Mouse (Mus musculus) stomach, embryonic 15.5 days (tissue): ENCODE measurements around the gene Gm10563. TPM values are rescaled to one million over a fixed set of nuclear protein-coding genes. Genes with fewer than 3 reads are reported as not detected.

Experiments used
- ATAC-seq: fragments of 200-750 bp; cut with Nextera tagmentation; 2 replicates; pipeline ENCODE4 v1.8.0; 2017; ENCODE audit warnings: low read depth, moderate number of reproducible peaks, moderate TSS enrichment; ENCODE audit not compliant: insufficient read depth, low FRiP score
- H3K27ac ChIP-seq: fragments of 300-500 bp; sonication (generic); 2 replicates; pipeline ENCODE4 v1.5.1; 2015; ENCODE audit warnings: mild to moderate bottlenecking, inconsistent platforms
- H3K27me3 ChIP-seq: fragments of 300-500 bp; sonication (generic); replicated peaks from 2 replicates; pipeline ENCODE4 v1.6.1; 2015; ENCODE audit warnings: inconsistent platforms
- H3K36me3 ChIP-seq: fragments of 300-500 bp; sonication (generic); 2 replicates; pipeline ENCODE4 v1.6.1; 2015; ENCODE audit warnings: inconsistent platforms
- H3K4me1 ChIP-seq: fragments of 300-500 bp; sonication (generic); 2 replicates; pipeline ENCODE4 v1.6.1; 2015; ENCODE audit warnings: inconsistent platforms
- H3K4me2 ChIP-seq: fragments of 300-500 bp; sonication (generic); 2 replicates; pipeline ENCODE4 v1.6.1; 2015; ENCODE audit warnings: mild to moderate bottlenecking, inconsistent platforms
- H3K4me3 ChIP-seq: fragments of 300-500 bp; sonication (generic); replicated peaks from 2 replicates; pipeline ENCODE4 v1.5.1; 2015; ENCODE audit warnings: inconsistent platforms
- H3K9ac ChIP-seq: fragments of 300-500 bp; sonication (generic); 2 replicates; pipeline ENCODE4 v1.6.1; 2015; ENCODE audit warnings: inconsistent platforms
- H3K9me3 ChIP-seq: fragments of 300-500 bp; sonication (generic); 2 replicates; pipeline ENCODE4 v1.6.1; 2016; ENCODE audit warnings: inconsistent platforms
- WGBS: fragments of 180-500 bp; shearing (Covaris S2); methylation state at CpG from one replicate; pipeline ENCODE4 v1.1.7; 2015; 5-methylcytosine and 5-hydroxymethylcytosine counted together
- polyA plus RNA-seq: library from polyadenylated mRNA; unstranded; fragments of >200 nt; fragmentation: Nextera tagmentation; extraction: Ambion mirVana; gene quantifications from 2 replicates; pipeline ENCODE4 v1.2.1, GENCODE M21; 2015

Gm10563 gene
- polyA plus RNA-seq, 1 experiment from 2014 or later: not detected

GRCm38 (mm10) chr4:155651553-155652269, 6.5 kb upstream of the Gm10563 start:
- no peak overlapping the region for H3K9ac ChIP-seq
- H3K36me3 ChIP-seq: peaks cover 44% of the 10 kb centered on the region
- H3K4me3 ChIP-seq: peak overlapping the region; percentile 47; the same call in 1 of the 2 replicates
- H3K27ac ChIP-seq: peak overlapping the region; percentile 67; the same call in 1 of the 2 replicates
- no peaks in the 10 kb centered on the region for H3K9me3 ChIP-seq
- peaks cover 36% of the 10 kb centered on the region for H3K4me1 ChIP-seq
- WGBS: 55% methylated on average over 15 of the region's 15 CpGs
- peak; percentile 49 for ATAC-seq
- H3K27me3 ChIP-seq: peaks cover 18% of the 10 kb centered on the region; the same call in 1 of the 2 replicates
- H3K4me2 ChIP-seq: peak overlapping the region; percentile 89; the same call in 1 of the 2 replicates

DNA sequence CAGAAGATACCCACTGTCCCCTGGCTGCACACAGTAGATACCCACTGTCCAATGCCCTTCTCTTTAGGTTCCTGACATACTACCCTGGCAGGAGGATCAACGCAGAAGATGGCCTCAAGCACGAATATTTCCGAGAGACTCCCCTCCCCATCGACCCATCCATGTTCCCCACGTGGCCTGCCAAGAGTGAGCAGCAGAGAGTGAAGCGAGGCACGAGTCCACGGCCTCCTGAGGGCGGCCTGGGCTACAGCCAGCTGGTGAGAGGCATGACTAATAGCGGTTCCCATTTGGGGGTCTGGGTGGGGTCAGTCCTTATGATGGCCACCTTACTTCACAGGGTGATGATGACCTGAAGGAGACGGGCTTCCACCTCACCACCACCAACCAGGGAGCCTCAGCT, 4.1 kb upstream of the Gm10563 start:
- Histone ChIP-seq H3K27ac (no peak overlapping the region), H3K36me3 (peaks cover 43% of the 10 kb centered on the region), H3K4me3 (no peak overlapping the region), H3K27me3 (peaks cover 15% of the 10 kb centered on the region; the same call in 1 of the 2 replicates), H3K9ac (no peak overlapping the region), H3K4me1 (peaks cover 26% of the 10 kb centered on the region), H3K9me3 (no peaks in the 10 kb centered on the region), H3K4me2 (no peak overlapping the region)
- no peak for ATAC-seq
- 91% methylated on average over 11 of the region's 11 CpGs for WGBS

DNA sequence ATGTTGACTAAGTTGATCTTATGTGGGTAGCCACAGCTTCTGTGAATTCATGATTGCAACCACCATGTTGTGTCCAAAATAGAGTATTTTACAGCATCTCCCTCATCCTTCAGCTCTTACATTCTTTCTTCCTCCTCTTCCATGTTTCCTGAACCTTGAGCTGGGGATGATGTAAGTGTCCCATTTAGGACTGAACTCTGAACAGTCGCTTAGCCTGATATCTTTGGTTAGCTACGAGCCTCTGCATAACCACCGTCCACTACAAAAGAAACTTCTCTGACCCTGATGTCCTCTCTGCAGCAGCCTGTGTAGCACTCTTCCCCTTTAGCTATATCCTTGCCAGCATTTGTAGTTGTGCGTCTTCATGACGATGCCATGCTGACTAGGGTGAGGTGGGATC, 513 bp upstream of the Gm10563 start:
- Histone ChIP-seq H3K9me3 (no peaks in the 10 kb centered on the region), H3K9ac (no peak overlapping the region), H3K27me3 (no peaks in the 10 kb centered on the region), H3K27ac (no peak overlapping the region), H3K4me2 (no peak overlapping the region), H3K4me3 (no peak overlapping the region), H3K36me3 (peaks cover 69% of the 10 kb centered on the region), H3K4me1 (no peaks in the 10 kb centered on the region)
- ATAC-seq: no peak
- 89% methylated on average over 5 of the region's 5 CpGs for WGBS

DNA sequence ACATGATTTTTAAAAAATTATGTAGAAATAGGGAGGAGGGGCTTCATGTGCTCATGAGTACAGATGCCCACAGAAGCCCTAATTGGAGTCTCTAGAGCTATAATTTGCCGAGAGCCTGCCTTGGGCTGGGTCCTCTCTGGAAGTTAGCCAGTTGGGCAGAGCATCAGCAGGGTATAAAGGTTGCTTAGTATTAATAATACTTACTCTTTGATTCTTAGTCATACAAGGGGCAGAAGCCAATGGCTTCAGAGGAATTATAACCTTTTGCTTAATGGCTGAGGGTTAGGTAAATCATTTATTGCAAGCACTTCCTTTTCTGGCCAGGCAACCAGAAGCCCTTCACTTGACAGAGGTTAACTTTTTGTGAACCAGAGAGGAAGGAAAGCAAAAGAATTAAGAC, 1.7 kb downstream of the Gm10563 start:
- WGBS: 78% methylated on average over 1 of the region's 1 CpGs
- H3K9ac ChIP-seq: no peak overlapping the region
- H3K9me3 ChIP-seq: no peaks in the 10 kb centered on the region
- no peaks in the 10 kb centered on the region for H3K4me1 ChIP-seq
- no peak for ATAC-seq
- H3K36me3 ChIP-seq: peaks cover 64% of the 10 kb centered on the region
- H3K27ac ChIP-seq: no peak overlapping the region
- H3K4me3 ChIP-seq: no peak overlapping the region
- no peak overlapping the region for H3K4me2 ChIP-seq
- no peaks in the 10 kb centered on the region for H3K27me3 ChIP-seq

DNA sequence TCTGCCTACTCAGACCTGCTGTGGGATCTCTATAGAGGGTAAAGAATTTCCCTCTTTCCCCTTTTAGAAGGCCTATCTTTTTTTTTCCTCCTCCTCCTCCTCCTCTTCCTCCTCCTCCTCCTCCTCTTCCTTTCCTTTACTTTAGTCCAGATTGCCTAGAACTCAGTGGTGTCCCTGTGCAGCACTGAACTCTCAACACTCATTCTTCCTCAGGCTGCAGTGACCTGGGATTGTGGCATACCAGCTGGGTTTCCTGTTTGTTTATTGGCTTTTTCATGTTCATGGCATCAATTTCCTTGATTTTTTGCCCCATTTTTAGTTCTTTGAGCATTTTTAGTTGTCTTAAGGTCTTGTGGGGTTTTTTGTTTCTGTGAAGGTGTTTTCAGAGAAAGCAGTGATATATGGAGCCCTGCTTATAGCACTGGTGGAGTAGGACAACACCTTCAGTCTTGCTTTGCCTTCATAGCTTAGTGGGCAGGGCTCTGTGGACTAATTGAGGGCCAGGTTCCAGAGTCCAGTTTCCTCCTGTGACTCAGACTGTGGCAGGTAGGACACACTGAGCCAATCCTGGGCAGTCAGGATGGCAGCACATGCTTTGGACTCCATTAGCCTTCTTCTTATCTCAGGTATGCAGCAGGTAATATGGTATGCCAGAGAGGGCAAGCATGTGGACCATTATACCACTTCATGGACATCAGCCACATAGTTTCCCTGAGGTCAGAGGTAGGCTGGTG, 9.3 kb downstream of the Gm10563 start:
- H3K9ac ChIP-seq: no peak overlapping the region
- no peak overlapping the region for H3K4me3 ChIP-seq
- H3K4me2 ChIP-seq: no peak overlapping the region
- no peaks in the 10 kb centered on the region for H3K9me3 ChIP-seq
- no peak; the same call in 1 of the 2 replicates for ATAC-seq
- no peak overlapping the region for H3K27ac ChIP-seq
- H3K4me1 ChIP-seq: no peaks in the 10 kb centered on the region
- H3K36me3 ChIP-seq: peaks cover 54% of the 10 kb centered on the region
- H3K27me3 ChIP-seq: no peaks in the 10 kb centered on the region

DNA sequence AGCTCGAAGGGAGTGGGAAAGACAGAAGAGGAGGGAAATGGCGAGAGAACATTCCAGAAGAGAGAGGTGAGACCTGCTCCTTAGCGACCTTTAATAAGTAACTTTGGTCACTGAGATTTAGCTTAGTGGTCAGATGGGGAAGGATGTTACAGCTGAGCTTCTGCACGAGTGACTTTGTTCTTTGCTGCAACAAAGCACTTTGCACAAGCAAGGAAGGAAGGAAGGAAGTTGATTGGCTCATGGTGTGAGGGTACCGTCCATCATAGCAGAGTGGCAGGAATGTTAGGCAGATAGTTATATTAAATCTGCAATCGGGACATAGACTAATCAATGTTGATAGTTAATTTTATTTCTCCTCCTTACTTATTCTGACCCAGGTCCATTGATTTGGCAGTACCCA, 14.9 kb downstream of the Gm10563 start:
- H3K9ac ChIP-seq: no peak overlapping the region
- H3K27ac ChIP-seq: no peak overlapping the region
- peaks cover 41% of the 10 kb centered on the region for H3K36me3 ChIP-seq
- no peaks in the 10 kb centered on the region for H3K4me1 ChIP-seq
- no peak overlapping the region for H3K4me2 ChIP-seq
- ATAC-seq: no peak
- no peaks in the 10 kb centered on the region for H3K9me3 ChIP-seq
- no peak overlapping the region for H3K4me3 ChIP-seq
- no peaks in the 10 kb centered on the region for H3K27me3 ChIP-seq
- WGBS: 80% methylated on average over 6 of the region's 6 CpGs

- peak within 1 kb of the TSS; percentile 76 for H3K4me2 ChIP-seq
- under 1% methylated on average over 84 of the region's 84 CpGs for WGBS
- H3K9me3 ChIP-seq: no peaks in the 10 kb centered on the region
- peak within 1 kb of the TSS; percentile 91 for H3K27ac ChIP-seq
- peak within 1 kb of the TSS; percentile 100 for H3K4me3 ChIP-seq
- 0 out of 2 replicates have a peak, but pooled peaks cover 4% of the 10 kb centered on the region for H3K4me1 ChIP-seq
- H3K9ac ChIP-seq: peak within 1 kb of the TSS; percentile 94
- peak; percentile 100 for ATAC-seq
- H3K27me3 ChIP-seq: no peaks in the 10 kb centered on the region
- H3K36me3 ChIP-seq: peaks cover 11% of the 10 kb centered on the region
Measured at GRCm38 (mm10) chr4:155624338-155625291, 20.6 kb downstream of the Gm10563 start, which contains the start of gene Cdk11b. TSS of gene Cdk11b (plus strand) at chr4:155624854.

DNA sequence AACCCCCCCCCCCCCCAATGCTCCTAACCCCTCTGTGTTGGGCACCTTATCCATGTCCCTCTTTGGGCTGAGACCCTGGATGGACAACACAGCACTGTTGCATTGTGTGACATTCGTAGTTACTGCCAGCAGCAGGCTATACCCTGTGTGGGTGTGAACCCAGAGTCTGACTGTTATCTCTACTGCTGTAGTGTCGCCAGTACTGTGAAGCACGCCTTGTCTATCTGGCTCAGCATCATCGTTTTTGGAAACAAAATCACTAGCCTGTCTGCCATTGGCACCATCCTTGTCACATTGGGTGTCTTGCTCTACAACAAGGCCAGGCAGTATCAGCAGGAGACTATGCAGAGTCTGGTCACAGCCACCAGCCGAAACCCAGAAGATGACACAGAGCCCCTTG, 26.9 kb downstream of the Gm10563 start:
- no peak overlapping the region for H3K4me3 ChIP-seq
- no peak overlapping the region for H3K27ac ChIP-seq
- H3K27me3 ChIP-seq: no peaks in the 10 kb centered on the region
- H3K4me1 ChIP-seq: no peaks in the 10 kb centered on the region
- ATAC-seq: no peak
- peaks cover 44% of the 10 kb centered on the region for H3K36me3 ChIP-seq
- H3K9me3 ChIP-seq: no peaks in the 10 kb centered on the region
- H3K9ac ChIP-seq: no peak overlapping the region
- no peak overlapping the region for H3K4me2 ChIP-seq
- 86% methylated on average over 5 of the region's 5 CpGs for WGBS

GRCm38 (mm10) chr4:155613264-155613663, 31.9 kb downstream of the Gm10563 start:
- no peak overlapping the region for H3K27ac ChIP-seq
- H3K9me3 ChIP-seq: no peaks in the 10 kb centered on the region
- WGBS: 89% methylated on average over 3 of the region's 3 CpGs
- no peaks in the 10 kb centered on the region for H3K4me1 ChIP-seq
- no peak overlapping the region for H3K9ac ChIP-seq
- peaks cover 66% of the 10 kb centered on the region for H3K36me3 ChIP-seq
- no peak overlapping the region for H3K4me2 ChIP-seq
- no peak overlapping the region for H3K4me3 ChIP-seq
- ATAC-seq: no peak
- no peaks in the 10 kb centered on the region for H3K27me3 ChIP-seq

DNA sequence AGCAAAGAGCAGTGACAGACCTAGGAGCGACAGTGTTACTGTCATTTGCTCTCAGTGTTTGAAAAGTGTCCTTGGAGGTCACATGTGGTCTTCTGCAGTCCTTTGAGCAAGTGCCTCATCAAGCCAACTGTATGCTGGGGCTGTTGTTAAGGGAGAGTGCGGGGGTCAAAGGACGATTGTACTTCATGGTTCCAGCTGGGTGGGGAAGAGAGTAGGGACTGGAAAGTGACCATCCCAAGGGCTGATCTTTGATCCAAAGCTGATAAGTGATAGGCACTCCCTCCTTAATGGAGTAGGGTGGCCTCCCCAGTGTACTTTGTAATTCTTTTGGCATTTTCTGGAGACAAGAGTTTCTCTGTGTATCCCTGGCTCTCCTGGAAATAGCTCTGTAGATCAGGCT, 33.3 kb downstream of the Gm10563 start:
- Histone ChIP-seq H3K36me3 (peaks cover 52% of the 10 kb centered on the region), H3K4me1 (no peaks in the 10 kb centered on the region), H3K27ac (no peak overlapping the region), H3K27me3 (no peaks in the 10 kb centered on the region), H3K4me2 (no peak overlapping the region), H3K9me3 (no peaks in the 10 kb centered on the region), H3K9ac (no peak overlapping the region), H3K4me3 (no peak overlapping the region)
- 92% methylated on average over 3 of the region's 3 CpGs for WGBS
- no peak for ATAC-seq

GRCm38 (mm10) chr4:155606825-155607224, 38.4 kb downstream of the Gm10563 start:
- Histone ChIP-seq H3K27ac (no peak overlapping the region), H3K4me2 (no peak overlapping the region), H3K9ac (no peak overlapping the region), H3K4me3 (no peak overlapping the region), H3K4me1 (peaks cover 5% of the 10 kb centered on the region; the same call in 1 of the 2 replicates), H3K9me3 (no peaks in the 10 kb centered on the region), H3K36me3 (peaks cover 22% of the 10 kb centered on the region), H3K27me3 (no peaks in the 10 kb centered on the region)
- no peak for ATAC-seq
- 70% methylated on average over 2 of the region's 2 CpGs for WGBS
